Mouse (Mus musculus) retina, embryonic 14.5 days (tissue): Measurements from ENCODE around the gene Ddx39b.
"Not testable (repeated sequence)": the region's sequence is repeated elsewhere in the genome, so short reads cannot be mapped to it uniquely, and the experiment has no call there.

Source experiments
- DNase-seq: peaks from one replicate; pipeline ENCODE4 v3.0.0-alpha.2; 2015; ENCODE audit warnings: low spot score

The Ddx39b gene

DNA sequence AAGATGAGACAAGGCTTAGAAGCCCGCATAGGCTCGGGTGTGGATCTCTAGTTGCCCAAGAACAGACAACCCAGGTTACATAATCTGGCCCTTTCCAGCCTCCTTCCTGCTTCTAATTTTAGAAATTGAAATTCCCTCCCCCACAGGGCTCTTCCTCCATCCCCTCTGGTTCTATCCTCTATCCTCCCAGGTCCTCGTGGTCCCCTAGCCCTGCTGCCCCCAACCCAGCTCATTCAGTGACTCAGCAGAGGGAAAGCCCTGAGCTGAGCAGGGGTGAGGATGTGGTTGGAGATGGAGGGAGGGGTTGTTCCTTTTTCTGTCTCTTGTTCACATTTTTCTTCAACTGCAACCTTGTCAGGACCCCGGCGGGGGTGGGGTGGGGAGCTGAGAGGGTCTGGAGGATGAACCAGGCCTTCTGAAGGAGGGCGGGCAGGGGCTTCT is 21.9 kb upstream of the Ddx39b start:
- no peak for DNase-seq

DNA sequence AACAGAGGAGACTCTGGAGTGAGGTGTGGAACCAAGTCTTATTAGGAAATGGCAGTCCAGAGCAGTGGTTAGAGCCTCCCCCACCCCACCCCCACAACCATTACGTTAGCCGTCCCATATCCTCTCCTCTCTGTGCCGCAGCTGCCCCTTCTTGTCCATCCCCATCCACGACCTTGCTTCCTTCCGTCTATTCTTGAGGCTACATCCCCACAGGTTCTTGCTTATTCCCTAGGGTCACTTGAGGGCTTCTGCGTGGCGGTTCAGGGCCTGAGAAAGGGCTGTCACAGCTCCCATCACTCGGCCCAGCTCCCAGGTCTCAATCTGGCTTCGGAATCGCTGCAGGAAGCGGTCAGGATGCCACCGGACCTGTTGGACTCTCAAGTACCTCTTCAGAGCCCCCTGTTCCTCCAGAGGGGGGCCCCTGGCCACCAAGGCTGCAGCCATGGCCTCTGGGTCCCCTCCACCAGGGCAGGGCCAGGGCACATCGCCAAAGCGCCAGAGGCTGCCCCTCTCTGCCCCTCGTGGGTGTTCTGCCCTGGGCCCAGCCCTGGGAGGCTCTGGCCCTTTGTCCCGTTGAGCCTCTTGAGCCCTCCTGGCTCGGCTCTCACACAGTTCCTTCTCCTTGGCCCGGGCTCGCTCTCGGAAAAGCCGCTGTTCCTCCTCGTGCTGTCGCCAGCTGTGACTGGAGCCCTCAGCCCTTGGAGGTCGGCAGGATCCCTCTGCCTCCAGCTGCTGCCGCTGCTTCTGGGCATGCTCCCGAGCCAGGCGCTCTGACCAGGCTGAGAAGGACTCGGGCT is 21.2 kb upstream of the Ddx39b start, which contains the start of gene Gm16181:
Gene Gm16181 (plus strand): TSS at position 679 of the 797 bp plus-strand sequence.
- no peak for DNase-seq

GRCm38 (mm10) chr17:35222299-35222698 is 19.2 kb upstream of the Ddx39b start:
- DNase-seq, result no peak

- DNase-seq, result no peak
Measured at GRCm38 (mm10) chr17:35224641-35225040, 16.9 kb upstream of the Ddx39b start.

DNA sequence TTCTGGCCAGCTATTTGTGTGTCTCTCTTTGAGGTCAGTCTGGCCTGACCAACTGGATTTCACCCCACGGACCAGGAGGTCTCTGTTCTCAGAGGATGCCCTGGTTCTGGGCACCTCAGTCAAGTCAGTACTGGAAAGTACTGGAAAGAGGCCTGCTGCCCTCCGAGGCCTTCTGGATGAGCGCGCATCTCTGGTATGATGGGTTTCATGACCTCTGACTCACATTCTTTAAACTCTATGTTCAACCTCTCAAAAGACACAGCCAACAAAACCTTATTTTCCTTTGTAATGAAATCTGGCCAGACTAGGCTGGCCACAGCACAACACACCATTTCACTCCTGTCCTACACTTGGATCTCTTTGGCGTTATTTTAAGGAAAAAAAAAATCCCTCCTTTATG is 16.1 kb upstream of the Ddx39b start:
- no peak for DNase-seq

GRCm38 (mm10) chr17:35226561-35227046 is 14.9 kb upstream of the Ddx39b start:
- DNase-seq, result no peak

DNA sequence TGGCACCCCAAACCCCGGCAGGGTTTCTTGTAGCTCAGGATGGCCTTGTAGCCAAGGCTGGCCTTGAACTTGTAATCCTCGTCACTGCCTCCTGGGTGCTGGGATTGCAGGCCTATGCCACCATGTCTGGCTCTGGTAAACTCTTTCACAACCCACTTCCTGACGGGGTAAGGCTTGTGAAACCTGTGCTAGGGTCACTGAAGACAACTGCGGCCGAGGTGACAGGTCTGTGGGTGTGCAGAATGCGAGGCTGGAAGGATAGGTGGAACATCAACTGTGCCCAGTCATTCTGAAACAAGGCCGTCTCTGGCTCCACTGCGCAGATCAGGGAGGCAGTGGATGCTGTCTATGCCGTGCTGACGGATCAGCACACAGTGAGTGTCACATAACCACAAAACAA is 10.5 kb upstream of the Ddx39b start:
- DNase-seq, result no peak

GRCm38 (mm10) chr17:35232043-35232442 is 9.5 kb upstream of the Ddx39b start:
- peak; percentile 95 for DNase-seq

DNA sequence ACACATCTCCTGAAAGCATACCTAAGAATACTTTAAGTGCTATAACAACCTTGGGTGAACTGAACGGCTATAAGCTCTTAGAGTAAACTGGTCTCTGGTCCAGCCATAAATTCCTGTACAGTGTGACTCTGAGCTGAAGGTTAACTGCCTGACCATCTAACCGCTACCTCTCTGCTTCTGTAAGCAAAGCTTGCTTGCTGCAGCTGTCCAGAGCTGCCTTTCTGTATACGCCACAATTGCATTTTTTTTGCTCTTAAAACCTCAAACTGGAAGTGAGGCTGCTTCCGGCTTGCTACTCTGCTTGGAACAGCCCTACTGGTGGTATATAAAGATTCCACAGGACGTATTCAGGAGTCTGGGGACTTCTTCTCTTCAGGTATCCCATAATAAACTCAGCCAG is 8.9 kb upstream of the Ddx39b start:
- no peak for DNase-seq

DNA sequence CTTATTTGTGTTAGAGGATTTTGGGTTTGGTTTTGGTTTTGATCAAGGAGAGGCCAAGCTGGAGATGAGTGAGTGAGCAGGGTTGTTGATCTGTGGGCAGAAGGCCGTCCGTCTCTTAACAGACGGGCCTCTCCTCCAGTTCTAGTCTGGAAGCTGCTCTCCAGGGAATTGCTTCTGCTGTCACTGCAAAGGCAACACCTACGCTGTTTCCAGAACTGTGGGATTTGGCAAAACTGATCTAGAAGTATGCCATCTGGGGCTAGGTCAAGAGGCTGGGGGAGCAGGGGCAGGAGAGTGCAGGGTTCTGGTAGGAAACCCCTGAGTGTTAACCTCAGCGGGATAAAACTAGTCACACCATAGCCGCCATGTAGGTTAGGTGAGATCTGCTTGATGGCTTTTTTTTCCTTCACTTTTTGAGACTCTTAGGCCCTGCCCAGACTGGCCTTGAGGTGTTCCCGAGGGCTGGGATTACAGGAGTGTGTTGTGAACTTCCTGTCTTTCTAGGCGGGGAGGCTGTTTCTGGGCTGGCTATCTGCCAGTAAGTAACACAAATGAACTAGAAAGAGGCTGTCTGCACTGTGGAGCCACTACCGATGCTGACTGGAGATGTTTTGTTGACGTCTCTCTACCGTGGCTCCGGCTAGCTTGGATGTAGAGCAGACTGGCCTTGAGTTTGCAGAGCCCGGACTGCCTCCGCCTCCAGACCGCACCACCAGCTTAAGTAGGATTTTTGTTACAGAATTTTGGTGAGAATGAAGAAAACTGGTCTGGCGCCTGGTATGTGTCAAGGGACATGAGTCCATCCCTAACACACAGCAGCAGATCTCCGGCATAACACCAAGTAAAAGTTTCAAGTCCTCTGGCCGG is 8.2 kb upstream of the Ddx39b start, which contains the start of gene Atp6v1g2:
Gene Atp6v1g2 (plus strand): TSS at position 547 of the 867 bp plus-strand sequence.
- DNase-seq, result no peak

DNA sequence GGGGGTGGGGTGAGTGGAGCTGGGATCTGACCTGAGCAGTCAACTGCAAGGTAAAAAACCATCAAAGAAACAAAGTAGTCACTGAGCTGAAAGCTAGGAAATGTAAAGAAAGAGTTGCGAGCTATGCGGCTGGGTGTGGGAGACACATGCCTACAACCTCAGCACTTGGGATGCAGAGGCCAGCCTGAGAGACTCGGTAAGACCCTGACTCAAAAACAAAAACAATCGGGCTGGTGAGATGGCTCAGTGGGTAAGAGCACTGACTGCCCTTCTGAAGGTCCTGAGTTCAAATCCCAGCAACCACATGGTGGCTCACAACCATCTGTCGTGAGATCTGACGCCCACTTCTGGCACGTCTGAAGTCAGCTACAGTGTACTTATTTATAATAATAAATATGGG is 7.5 kb upstream of the Ddx39b start:
- DNase-seq, result not testable (repeated sequence)

- DNase-seq, result peak; percentile 52
Measured at GRCm38 (mm10) chr17:35234903-35235302, 6.6 kb upstream of the Ddx39b start.

DNA sequence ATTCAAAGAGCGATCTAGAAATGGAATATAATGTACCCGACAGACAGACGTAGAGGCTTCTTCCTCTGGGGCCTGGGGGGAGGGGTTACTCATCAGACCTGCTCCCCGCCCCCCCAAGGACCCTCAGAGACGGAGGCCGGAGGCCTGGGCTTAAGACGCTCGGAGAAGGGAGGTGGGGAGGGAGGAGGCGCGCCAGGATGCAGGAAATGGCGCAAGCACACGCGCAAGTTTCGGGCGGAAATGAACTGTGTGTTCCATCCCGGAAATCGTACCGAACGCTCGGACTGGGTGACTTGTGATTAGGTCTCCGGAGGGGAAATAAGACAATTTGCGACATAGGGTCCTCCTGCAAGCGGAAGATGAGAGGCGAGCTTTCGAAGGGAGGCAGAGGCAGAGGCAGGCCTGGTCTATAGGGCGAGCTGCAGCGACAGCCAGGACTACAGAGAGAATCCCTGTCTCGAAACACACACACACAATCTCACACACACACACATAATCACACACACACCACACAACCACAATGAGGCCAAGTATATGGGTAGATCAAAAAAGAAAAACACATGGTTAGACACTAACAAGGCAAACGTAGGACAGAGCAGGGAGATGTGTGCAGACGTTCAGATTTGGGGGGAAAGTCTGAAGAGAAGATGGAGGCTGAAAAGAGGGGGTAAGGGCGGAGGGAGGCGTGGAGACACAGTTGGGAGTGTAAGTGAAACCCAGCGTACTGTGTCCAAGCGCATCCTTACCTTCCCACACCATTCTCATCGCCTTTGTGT is 5.7 kb upstream of the Ddx39b start, which contains the start of gene Nfkbil1:
Gene Nfkbil1 (minus strand): TSS at position 179 of the 776 bp plus-strand sequence.
- DNase-seq, result peak; percentile 95

- peak; percentile 98 for DNase-seq
Measured at GRCm38 (mm10) chr17:35236390-35236746, 5.2 kb upstream of the Ddx39b start.

DNA sequence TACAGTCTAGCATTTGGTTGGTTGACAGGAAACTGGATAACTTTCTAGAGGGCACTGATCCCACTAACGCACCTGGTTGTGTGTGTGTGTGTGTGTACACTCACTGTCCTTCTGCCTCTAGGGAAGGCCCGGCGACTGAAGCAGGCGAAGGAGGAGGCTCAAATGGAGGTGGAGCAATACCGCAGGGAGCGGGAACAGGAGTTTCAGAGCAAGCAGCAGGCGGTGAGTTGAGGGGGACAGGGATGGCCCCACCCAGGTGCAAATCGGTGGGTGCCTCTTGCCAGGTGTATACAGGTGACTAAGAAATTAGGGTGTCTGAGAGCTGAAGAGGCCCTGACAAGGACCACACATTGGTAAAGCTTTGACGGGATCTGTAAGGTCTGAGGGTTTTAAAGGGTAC is 4.5 kb upstream of the Ddx39b start:
- no peak for DNase-seq

GRCm38 (mm10) chr17:35237504-35237903 is 4.0 kb upstream of the Ddx39b start:
- DNase-seq, result no peak

DNA sequence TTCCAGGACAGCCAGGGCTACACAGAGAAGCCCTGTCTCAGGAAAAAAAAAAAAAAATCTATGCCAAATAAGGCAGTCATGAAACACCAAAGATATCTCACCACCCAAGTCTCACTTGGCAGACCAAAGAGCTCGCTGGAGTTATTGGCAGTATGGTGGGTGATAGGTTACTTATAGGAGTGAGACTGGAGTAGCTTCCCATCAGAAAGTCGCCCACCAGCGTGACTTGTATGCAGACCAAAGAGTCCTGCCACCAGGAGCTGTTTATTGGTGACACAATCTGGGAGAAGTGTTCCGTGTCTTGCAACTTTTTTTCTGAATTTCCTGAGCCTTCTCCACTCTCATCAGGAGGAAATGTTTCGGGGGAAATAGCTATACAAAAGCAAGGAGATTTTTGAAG is 1.8 kb upstream of the Ddx39b start:
- DNase-seq, result no peak

- no peak for DNase-seq
Measured at GRCm38 (mm10) chr17:35240384-35241304, 902 bp upstream of the Ddx39b start.

GRCm38 (mm10) chr17:35242015-35242941 is 732 bp downstream of the Ddx39b start:
- DNase-seq, result peak; percentile 78

DNA sequence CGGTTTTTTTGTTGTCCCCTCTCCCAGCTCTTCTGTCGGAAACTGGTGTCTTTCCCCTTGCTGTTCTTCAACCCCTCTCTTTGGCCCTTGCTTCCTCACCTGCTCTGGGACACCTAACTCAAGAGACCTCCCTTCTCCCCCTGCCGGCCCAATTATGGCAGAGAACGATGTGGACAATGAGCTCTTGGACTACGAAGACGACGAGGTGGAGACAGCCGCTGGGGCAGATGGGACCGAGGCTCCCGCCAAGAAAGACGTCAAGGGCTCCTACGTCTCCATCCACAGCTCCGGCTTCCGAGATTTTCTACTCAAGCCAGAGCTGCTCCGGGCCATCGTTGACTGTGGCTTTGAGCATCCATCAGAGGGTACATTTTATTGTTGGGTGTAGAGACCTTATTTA is 1.5 kb downstream of the Ddx39b start:
- peak; percentile 64 for DNase-seq
